Mouse (Mus musculus): Measurements from ENCODE around the gene Gm10053. TPM values are rescaled to one million over a fixed set of nuclear protein-coding genes. Genes with fewer than 3 reads are reported as not detected.

The Gm10053 gene
- polyA plus RNA-seq, 1 experiment from 2014 or later = 235 TPM

DNA sequence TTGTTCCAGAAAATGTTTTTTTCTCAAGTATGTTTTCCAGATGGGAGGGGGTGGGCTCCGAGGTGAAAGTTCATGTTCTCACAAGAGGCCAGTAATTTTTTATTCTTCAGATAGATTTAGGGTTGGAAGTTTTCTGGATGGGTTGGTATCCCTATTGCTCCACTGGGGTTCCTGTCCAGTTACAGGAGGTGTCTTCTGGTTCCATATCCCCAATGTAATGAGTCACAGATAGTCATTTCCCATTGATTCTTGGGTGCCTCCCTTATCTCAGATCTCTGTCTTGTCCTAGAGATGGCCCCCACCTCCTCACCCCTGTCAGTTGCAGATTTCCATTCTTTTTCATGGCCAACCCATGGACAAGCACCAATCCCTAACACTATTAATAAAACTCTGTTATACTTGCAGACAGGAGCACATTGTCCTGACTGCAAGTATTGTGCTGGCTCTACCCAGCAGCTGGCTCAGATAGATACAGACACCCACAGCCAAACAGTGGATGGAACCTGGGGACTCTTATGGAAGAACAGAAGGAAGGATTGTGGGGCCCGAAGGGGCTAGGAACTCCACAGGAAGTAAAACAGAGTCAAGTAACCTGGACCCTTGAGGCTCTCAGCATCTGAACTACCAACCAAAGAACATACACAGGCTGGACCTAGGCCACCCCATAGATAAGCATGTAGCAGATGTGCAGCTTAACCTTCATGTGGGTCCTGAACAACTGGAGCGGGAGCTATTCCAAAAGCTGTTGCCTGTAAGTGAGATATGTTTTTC is 33.1 kb downstream of the Gm10053 start:
- no peak for DNase-seq
- 82% methylated on average over 3 of the region's 3 CpGs for WGBS
- H3K9me3 ChIP-seq (ENCODE audit: low read depth, low read length) = no peaks in the 10 kb centered on the region
- H3K27me3 ChIP-seq (ENCODE audit: insufficient read depth, low read length) = 0 out of 2 replicates have a peak, but pooled peaks cover 8% of the 10 kb centered on the region
- H3K9ac ChIP-seq = no peak overlapping the region
- ATAC-seq (ENCODE audit: insufficient read depth) = no peak
- no peak overlapping the region for H3K4me3 ChIP-seq (ENCODE audit: low read depth, low read length)
- no peak for TF ChIP-seq CTCF (IDR thresholded peaks at IDR 0.05; ENCODE audit: low read depth)
- H3K36me3 ChIP-seq (ENCODE audit: insufficient read depth) = no peaks in the 10 kb centered on the region
- no peak overlapping the region for H3K4me2 ChIP-seq
- no peak overlapping the region for H3K27ac ChIP-seq (ENCODE audit: low read depth)
- H3K4me1 ChIP-seq (ENCODE audit: insufficient read depth) = no peaks in the 10 kb centered on the region

DNA sequence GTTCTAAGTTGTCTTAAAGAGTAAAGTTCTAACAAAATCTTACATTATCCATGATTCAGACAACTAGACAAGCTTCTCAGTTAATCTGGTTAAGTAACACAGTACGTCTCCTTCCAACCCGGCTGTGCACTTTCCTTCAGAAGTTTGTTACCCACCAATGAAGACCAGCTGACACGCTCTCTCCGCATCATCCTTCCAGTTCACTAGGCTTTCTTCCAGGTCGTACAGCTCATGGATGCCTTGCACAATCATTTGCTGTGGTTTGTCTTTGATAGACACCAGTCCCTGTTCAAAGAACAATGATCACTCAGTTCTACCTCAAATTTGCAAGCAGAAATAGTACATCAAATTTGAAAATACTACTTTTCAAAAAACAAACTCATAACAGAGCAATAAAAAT is 45.4 kb downstream of the Gm10053 start:
- Histone ChIP-seq H3K36me3 (ENCODE audit: insufficient read depth) (peaks cover 28% of the 10 kb centered on the region), H3K9ac (no peak overlapping the region), H3K4me2 (no peak overlapping the region), H3K27ac (ENCODE audit: low read depth) (no peak overlapping the region), H3K27me3 (ENCODE audit: insufficient read depth, low read length) (no peaks in the 10 kb centered on the region), H3K4me1 (ENCODE audit: insufficient read depth) (no peaks in the 10 kb centered on the region), H3K9me3 (ENCODE audit: low read depth, low read length) (no peaks in the 10 kb centered on the region), H3K4me3 (ENCODE audit: low read depth, low read length) (no peak overlapping the region)
- WGBS = 89% methylated on average over 5 of the region's 5 CpGs
- no peak for ATAC-seq (ENCODE audit: insufficient read depth)
- no peak for TF ChIP-seq CTCF (IDR thresholded peaks at IDR 0.05; ENCODE audit: low read depth)
- DNase-seq = no peak

Other genes starting within 250 kb of the Gm10053 start
- 3.0 and 3.5 TPM in 2 replicates for gene Tmem252, start 201.7 kb upstream of the Gm10053 start, polyA plus RNA-seq (2014; fragmentation: Nextera tagmentation; extraction: Ambion mirVana)
- 2.7 and 2.9 TPM in 2 replicates for gene Pgm5, start 13.8 kb upstream of the Gm10053 start, polyA plus RNA-seq (2014; fragmentation: Nextera tagmentation; extraction: Ambion mirVana)
- not detected in 2 replicates for gene Foxd4, start 25.5 kb downstream of the Gm10053 start, polyA plus RNA-seq (2014; fragmentation: Nextera tagmentation; extraction: Ambion mirVana)
- gene Cbwd1, start 85.9 kb downstream of the Gm10053 start, polyA plus RNA-seq (2014; fragmentation: Nextera tagmentation; extraction: Ambion mirVana) = 20.0 and 21.5 TPM in 2 replicates
- gene Dock8, start 123.8 kb downstream of the Gm10053 start, polyA plus RNA-seq (2014; fragmentation: Nextera tagmentation; extraction: Ambion mirVana) = 3.4 and 4.4 TPM in 2 replicates